Mouse (Mus musculus) lung, postnatal 0 days (tissue): ENCODE results near the gene Mpp6.

Source experiments
- CTCF ChIP-seq: IDR thresholded peaks from 2 replicates; pipeline ENCODE4 v1.5.1; 2016; ENCODE audit warnings: antibody characterized with exemption, mild to moderate bottlenecking
- EP300 ChIP-seq: IDR thresholded peaks from 2 replicates; pipeline ENCODE4 v1.6.1; 2016; ENCODE audit warnings: antibody characterized with exemption, mild to moderate bottlenecking, control low read depth

DNA sequence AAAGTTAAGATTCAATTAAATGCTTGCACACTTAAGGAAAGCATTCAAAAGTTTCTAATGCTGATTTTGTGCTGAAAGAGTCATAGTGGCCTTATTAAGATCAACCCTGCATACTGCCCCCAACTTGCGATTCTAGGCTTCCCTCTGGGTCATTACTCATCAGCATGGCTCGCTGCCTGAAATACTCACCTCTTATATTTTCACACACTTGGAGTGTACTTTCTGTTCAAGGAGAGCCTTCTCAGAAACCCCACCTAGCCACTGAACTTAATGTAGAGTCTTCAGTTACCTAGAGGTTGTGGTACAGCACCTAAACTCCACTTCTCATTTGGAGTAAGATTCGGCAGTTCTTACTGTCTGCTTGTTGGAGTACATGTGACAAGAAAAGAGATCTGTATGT, 81.6 kb downstream of the Mpp6 start:
- no peak for TF ChIP-seq CTCF
- TF ChIP-seq EP300, result peak; percentile 65; the same call in 1 of the 2 replicates
